Mouse (Mus musculus): ENCODE measurements around the gene Calm3. TPM values are rescaled to one million over a fixed set of nuclear protein-coding genes. Genes with fewer than 3 reads are reported as not detected.

Gene Calm3
- polyA plus RNA-seq, 1 experiment from 2014 or later = 99.4 TPM

DNA sequence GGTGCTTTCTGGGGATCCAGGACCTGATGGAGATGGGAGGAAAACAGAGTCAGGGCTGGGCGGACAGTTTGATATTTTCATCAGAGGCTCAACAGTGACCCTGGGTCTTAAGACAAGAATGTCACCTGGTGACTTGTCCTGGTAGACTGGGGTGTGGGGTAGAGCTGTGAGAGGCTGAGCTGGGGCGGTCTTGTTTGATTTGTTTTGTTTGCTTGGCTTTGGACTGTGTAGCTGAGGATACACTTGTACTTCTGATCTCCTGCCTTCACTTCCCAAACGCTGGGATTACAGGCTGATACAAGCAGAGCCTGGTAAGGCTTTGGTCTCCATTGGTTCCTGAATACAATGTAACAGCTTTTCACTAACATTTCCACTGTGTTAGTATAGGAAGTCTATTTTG lies 56.4 kb downstream of the Calm3 start:
- Histone ChIP-seq H3K4me2 (no peak overlapping the region), H3K9ac (no peak overlapping the region), H3K27ac (no peak overlapping the region), H3K4me1 (0 out of 2 replicates have a peak, but pooled peaks cover 10% of the 10 kb centered on the region), H3K4me3 (no peak overlapping the region), H3K9me3 (no peaks in the 10 kb centered on the region), H3K27me3 (no peaks in the 10 kb centered on the region), H3K36me3 (peaks cover 89% of the 10 kb centered on the region)
- no peak for ATAC-seq (ENCODE audit: insufficient number of reproducible peaks, low FRiP score, low TSS enrichment, low read depth)
- 91% methylated on average over 3 of the region's 3 CpGs for WGBS

Other genes starting within 250 kb of the Calm3 start
- gene Ceacam15, start 248.4 kb downstream of the Calm3 start, polyA plus RNA-seq (2015; fragmentation: Nextera tagmentation; extraction: Ambion mirVana) = not detected in 2 replicates
- gene Ceacam9, start 202.2 kb downstream of the Calm3 start, polyA plus RNA-seq (2015; fragmentation: Nextera tagmentation; extraction: Ambion mirVana) = not detected in 2 replicates
- gene Ap2s1, start 185.7 kb downstream of the Calm3 start, polyA plus RNA-seq (2015; fragmentation: Nextera tagmentation; extraction: Ambion mirVana) = 253 and 283 TPM in 2 replicates
- 32.5 and 39.5 TPM in 2 replicates for gene Slc1a5, start 142.8 kb downstream of the Calm3 start, polyA plus RNA-seq (2015; fragmentation: Nextera tagmentation; extraction: Ambion mirVana)
- 85.8 and 96.1 TPM in 2 replicates for gene Strn4, start 108.2 kb downstream of the Calm3 start, polyA plus RNA-seq (2015; fragmentation: Nextera tagmentation; extraction: Ambion mirVana)
- 25.8 and 27.1 TPM in 2 replicates for gene Fkrp, start 107.4 kb downstream of the Calm3 start, polyA plus RNA-seq (2015; fragmentation: Nextera tagmentation; extraction: Ambion mirVana)
- gene Prkd2, start 81.2 kb downstream of the Calm3 start, polyA plus RNA-seq (2015; fragmentation: Nextera tagmentation; extraction: Ambion mirVana) = 20.5 and 21.9 TPM in 2 replicates
- 4.0 TPM in 2 replicates for gene Dact3, start 48.8 kb downstream of the Calm3 start, polyA plus RNA-seq (2015; fragmentation: Nextera tagmentation; extraction: Ambion mirVana)
- 11.8 and 15.0 TPM in 2 replicates for gene Gng8, start 32.3 kb downstream of the Calm3 start, polyA plus RNA-seq (2015; fragmentation: Nextera tagmentation; extraction: Ambion mirVana)
- gene Ptgir, start 17.6 kb downstream of the Calm3 start, polyA plus RNA-seq (2015; fragmentation: Nextera tagmentation; extraction: Ambion mirVana) = 4.0 and 5.1 TPM in 2 replicates
- gene Pnmal2, start 20.6 kb upstream of the Calm3 start, polyA plus RNA-seq (2015; fragmentation: Nextera tagmentation; extraction: Ambion mirVana) = 20.2 and 31.1 TPM in 2 replicates
- 0.33 and 0.50 TPM in 2 replicates for gene Pnmal1, start 35.6 kb upstream of the Calm3 start, polyA plus RNA-seq (2015; fragmentation: Nextera tagmentation; extraction: Ambion mirVana)
- gene Gm42372, start 59.0 kb upstream of the Calm3 start, polyA plus RNA-seq (2015; fragmentation: Nextera tagmentation; extraction: Ambion mirVana) = 0.14 and 0.20 TPM in 2 replicates
- gene Ccdc8, start 68.6 kb upstream of the Calm3 start, polyA plus RNA-seq (2015; fragmentation: Nextera tagmentation; extraction: Ambion mirVana) = 19.1 and 40.8 TPM in 2 replicates
- gene Ppp5c, start 103.8 kb upstream of the Calm3 start, polyA plus RNA-seq (2015; fragmentation: Nextera tagmentation; extraction: Ambion mirVana) = 101 and 115 TPM in 2 replicates
- 29.0 and 33.4 TPM in 2 replicates for gene Hif3a, start 138.3 kb upstream of the Calm3 start, polyA plus RNA-seq (2015; fragmentation: Nextera tagmentation; extraction: Ambion mirVana)
- 0.17 and 0.20 TPM in 2 replicates for gene Psg16, start 149.9 kb upstream of the Calm3 start, polyA plus RNA-seq (2015; fragmentation: Nextera tagmentation; extraction: Ambion mirVana)
- gene Ceacam3, start 226.2 kb upstream of the Calm3 start, polyA plus RNA-seq (2015; fragmentation: Nextera tagmentation; extraction: Ambion mirVana) = not detected in 2 replicates